ENCODE assay signal across 20 mouse cellular contexts in the genomic region with DNA sequence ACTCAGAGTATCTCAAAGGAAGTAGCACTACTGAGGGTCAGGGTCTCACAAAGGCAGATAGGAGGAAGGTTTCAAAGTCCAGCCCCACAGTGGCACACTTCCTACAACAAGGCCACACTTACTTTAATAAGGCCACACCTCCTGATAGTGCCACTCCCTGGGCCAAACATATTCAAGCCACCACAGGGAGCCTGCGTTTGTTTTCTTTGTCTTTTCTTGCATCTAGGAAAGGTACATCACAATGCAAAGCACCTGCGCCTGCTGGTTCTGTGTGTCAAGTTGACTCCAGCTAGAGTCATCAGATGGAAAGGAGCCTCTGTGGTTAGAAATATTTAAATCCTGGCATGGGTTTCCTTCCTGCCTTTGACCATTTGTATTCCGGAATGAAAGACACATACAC.
DNase-seq lines count a peak whose midpoint lies in the region; ATAC-seq and TF ChIP-seq lines count a peak whose summit lies in the region.
"Had no signal": no experiment of that assay in that cellular context is flagged by ENCODE, and none has a peak within 500 bp of the region (broad histone marks: within the 10 kb centered on the region; RNA-seq: fewer than 3 reads in every experiment).

No protein-coding gene starts in this region.

- H3K4me3 ChIP-seq in forebrain, postnatal 0 days (ENCODE audit: low read depth, low read length): no peak overlapping the region
- H3K4me3 ChIP-seq: embryonic facial prominence, embryonic 10.5 days; embryonic facial prominence, embryonic 12.5 days; forebrain, embryonic 13.5 days; forebrain, embryonic 15.5 days had no signal

- H3K9ac ChIP-seq in forebrain, postnatal 0 days: no peak overlapping the region
- H3K9ac ChIP-seq: embryonic facial prominence, embryonic 12.5 days; forebrain, embryonic 13.5 days; forebrain, embryonic 15.5 days had no signal

- no peaks in the 10 kb centered on the region for H3K27me3 ChIP-seq in forebrain, postnatal 0 days (ENCODE audit: insufficient read depth, low read length)
- H3K27me3 ChIP-seq: embryonic facial prominence, embryonic 12.5 days; forebrain, embryonic 13.5 days; forebrain, embryonic 15.5 days; Patski had no signal

- no peaks in the 10 kb centered on the region for H3K36me3 ChIP-seq in forebrain, postnatal 0 days (ENCODE audit: insufficient read depth)
- H3K36me3 ChIP-seq: embryonic facial prominence, embryonic 10.5 days; embryonic facial prominence, embryonic 12.5 days; forebrain, embryonic 15.5 days; G1E had no signal

- no peak overlapping the region for H3K27ac ChIP-seq in forebrain, postnatal 0 days (ENCODE audit: low read depth, low read length)
- H3K27ac ChIP-seq: embryonic facial prominence, embryonic 10.5 days; embryonic facial prominence, embryonic 12.5 days; forebrain, embryonic 13.5 days; forebrain, embryonic 15.5 days had no signal

- no peaks in the 10 kb centered on the region for H3K9me3 ChIP-seq in forebrain, postnatal 0 days (ENCODE audit: low read length)
- H3K9me3 ChIP-seq: embryonic facial prominence, embryonic 10.5 days; embryonic facial prominence, embryonic 12.5 days; forebrain, embryonic 13.5 days; forebrain, embryonic 15.5 days had no signal

- TF ChIP-seq CTCF in forebrain, postnatal 0 days (IDR thresholded peaks at IDR 0.05; ENCODE audit: low read depth): no peak

- DNase-seq in ES-CJ7 (ENCODE audit: low read depth, low spot score): peak; percentile 93
- peak; percentile 98 for DNase-seq in R1 (ENCODE audit: low read depth, low spot score)
- DNase-seq in ZHBTc4 (ENCODE audit: low read depth, low spot score): peak; percentile 93
- no peak for DNase-seq in heart, postnatal 10 days
- no peak for DNase-seq in forebrain, postnatal 0 days
- DNase-seq in gastrocnemius, postnatal 14 days: no peak
- DNase-seq: adrenal gland, adult 2 months; adrenal gland, postnatal 10 days; adrenal gland, postnatal 25 days; cerebellum, adult 11 months; cerebellum, adult 18-20 months; cerebellum, adult 8-10 months; cerebellum, adult 9-11 months; cerebellum, postnatal 25 days had no signal

- no peaks in the 10 kb centered on the region for H3K4me1 ChIP-seq in forebrain, postnatal 0 days (ENCODE audit: insufficient read depth)
- H3K4me1 ChIP-seq: embryonic facial prominence, embryonic 10.5 days; embryonic facial prominence, embryonic 12.5 days had no signal

- ATAC-seq in forebrain, postnatal 0 days: no peak
- ATAC-seq: forebrain, embryonic 13.5 days; forebrain, embryonic 15.5 days; Patski had no signal

- intact Hi-C loops in heart, postnatal 10 days (cut with DNase I): no loop called here
- intact Hi-C loops in gastrocnemius, postnatal 14 days (cut with DNase I; ENCODE audit: low total_unique reads): no loop called here

- H3K4me2 ChIP-seq in forebrain, postnatal 0 days (ENCODE audit: low read depth): no peak overlapping the region
- H3K4me2 ChIP-seq: embryonic facial prominence, embryonic 12.5 days; forebrain, embryonic 13.5 days; forebrain, embryonic 15.5 days had no signal

- 93% methylated on average over 3 of the region's 3 CpGs for WGBS in forebrain, postnatal 0 days

Comparison
In these comparisons a context has a peak if more than half of its experiments do, and no peak if none do; other contexts are left out.
1. DNase-seq: peak in ES-CJ7 (single experiment), R1 (single experiment) and ZHBTc4 (single experiment); none in heart, postnatal 10 days (0 of 2), forebrain, postnatal 0 days (single experiment) and gastrocnemius, postnatal 14 days (single experiment).